Mouse (Mus musculus): ENCODE measurements around the gene Olfr814.
"Not testable (repeated sequence)": the region's sequence is repeated elsewhere in the genome, so short reads cannot be mapped to it uniquely, and the experiment has no call there.

The Olfr814 gene

GRCm38 (mm10) chr10:129879751-129880150, at the start of gene Olfr814:
Gene Olfr814 (minus strand): TSS chr10:129879851.
- DNase-seq (ENCODE audit: low spot score in 2 of 2), result not testable (repeated sequence)

- DNase-seq (ENCODE audit: low spot score in 2 of 2), result no peak
Measured at GRCm38 (mm10) chr10:129915497-129915896, 35.8 kb upstream of the Olfr814 start, which contains the start of gene Olfr816. Gene Olfr816 (minus strand): TSS chr10:129915597.

GRCm38 (mm10) chr10:129905767-129906166, 26.1 kb upstream of the Olfr814 start, which contains the start of gene Olfr815:
Gene Olfr815 (minus strand): TSS chr10:129905867.
- not testable (repeated sequence) for DNase-seq (ENCODE audit: low spot score in 2 of 2)

- DNase-seq (ENCODE audit: low spot score in 2 of 2), result no peak
Measured at GRCm38 (mm10) chr10:129885934-129886333, 6.3 kb upstream of the Olfr814 start.

- not testable (repeated sequence) for DNase-seq (ENCODE audit: low spot score in 2 of 2)
Measured at GRCm38 (mm10) chr10:129885496-129885895, 5.8 kb upstream of the Olfr814 start.

- no peak for DNase-seq (ENCODE audit: low spot score in 2 of 2)
Measured at GRCm38 (mm10) chr10:129855067-129855466, 24.6 kb downstream of the Olfr814 start, which contains the start of gene Olfr813. Gene Olfr813 (plus strand): TSS chr10:129855367.

GRCm38 (mm10) chr10:129847343-129847742, 32.3 kb downstream of the Olfr814 start:
- DNase-seq (ENCODE audit: low spot score in 2 of 2), result no peak

GRCm38 (mm10) chr10:129845994-129846393, 33.7 kb downstream of the Olfr814 start, which contains the start of gene Olfr812:
Gene Olfr812 (minus strand): TSS chr10:129846094.
- DNase-seq (ENCODE audit: low spot score in 2 of 2), result no peak

All from spleen, postnatal 10 days (tissue).